Mouse (Mus musculus): ENCODE results near the gene Cyp2u1. TPM values are rescaled to one million over a fixed set of nuclear protein-coding genes. Genes with fewer than 3 reads are reported as not detected.
A peak's percentile ranks its signal among the peaks of the same experiment; 100 is the strongest.

Gene Cyp2u1
- polyA plus RNA-seq, 1 experiment = 10.4 TPM

GRCm38 (mm10) chr3:131336629-131337028 is 33.6 kb upstream of the Cyp2u1 start:
- H3K4me3 ChIP-seq (ENCODE audit: insufficient read depth, low read length) = no peak overlapping the region
- H3K4me1 ChIP-seq (ENCODE audit: control insufficient read depth, insufficient read depth, low read length) = no peaks in the 10 kb centered on the region
- TF ChIP-seq POLR2A (IDR thresholded peaks at IDR 0.05; ENCODE audit: extremely low read depth, insufficient read depth, low read length) = no peak
- TF ChIP-seq CTCF (IDR thresholded peaks at IDR 0.05; ENCODE audit: extremely low read depth, insufficient read depth, low read length) = no peak
- H3K27ac ChIP-seq (ENCODE audit: insufficient read depth, low read length) = no peak overlapping the region

- H3K4me3 ChIP-seq (ENCODE audit: insufficient read depth, low read length) = no peak overlapping the region
- H3K27ac ChIP-seq (ENCODE audit: insufficient read depth, low read length) = no peak overlapping the region
- TF ChIP-seq CTCF (IDR thresholded peaks at IDR 0.05; ENCODE audit: extremely low read depth, insufficient read depth, low read length) (no peak), POLR2A (IDR thresholded peaks at IDR 0.05; ENCODE audit: extremely low read depth, insufficient read depth, low read length) (no peak)
- H3K4me1 ChIP-seq (ENCODE audit: control insufficient read depth, insufficient read depth, low read length) = no peaks in the 10 kb centered on the region
Observed at GRCm38 (mm10) chr3:131335117-131335547, 32.1 kb upstream of the Cyp2u1 start.

GRCm38 (mm10) chr3:131327189-131327588 is 24.2 kb upstream of the Cyp2u1 start:
- H3K4me3 ChIP-seq (ENCODE audit: insufficient read depth, low read length) = no peak overlapping the region
- TF ChIP-seq CTCF (IDR thresholded peaks at IDR 0.05; ENCODE audit: extremely low read depth, insufficient read depth, low read length) = no peak
- no peak overlapping the region for H3K27ac ChIP-seq (ENCODE audit: insufficient read depth, low read length)
- no peaks in the 10 kb centered on the region for H3K4me1 ChIP-seq (ENCODE audit: control insufficient read depth, insufficient read depth, low read length)

- Histone ChIP-seq H3K27ac (ENCODE audit: insufficient read depth, low read length) (no peak overlapping the region), H3K4me1 (ENCODE audit: control insufficient read depth, insufficient read depth, low read length) (no peaks in the 10 kb centered on the region), H3K4me3 (ENCODE audit: insufficient read depth, low read length) (no peak overlapping the region)
- TF ChIP-seq CTCF (IDR thresholded peaks at IDR 0.05; ENCODE audit: extremely low read depth, insufficient read depth, low read length) (no peak), POLR2A (IDR thresholded peaks at IDR 0.05; ENCODE audit: extremely low read depth, insufficient read depth, low read length) (no peak)
Observed at GRCm38 (mm10) chr3:131326637-131327036, 23.6 kb upstream of the Cyp2u1 start.

GRCm38 (mm10) chr3:131322081-131322815 is 19.2 kb upstream of the Cyp2u1 start:
- Histone ChIP-seq H3K27ac (ENCODE audit: insufficient read depth, low read length) (no peak overlapping the region), H3K4me3 (ENCODE audit: insufficient read depth, low read length) (no peak overlapping the region), H3K4me1 (ENCODE audit: control insufficient read depth, insufficient read depth, low read length) (no peaks in the 10 kb centered on the region)
- TF ChIP-seq POLR2A (IDR thresholded peaks at IDR 0.05; ENCODE audit: extremely low read depth, insufficient read depth, low read length) (no peak), CTCF (IDR thresholded peaks at IDR 0.05; ENCODE audit: extremely low read depth, insufficient read depth, low read length) (no peak)

GRCm38 (mm10) chr3:131320184-131320583 is 17.2 kb upstream of the Cyp2u1 start:
- H3K27ac ChIP-seq (ENCODE audit: insufficient read depth, low read length) = no peak overlapping the region
- peak; percentile 86 for TF ChIP-seq CTCF (IDR thresholded peaks at IDR 0.05; ENCODE audit: extremely low read depth, insufficient read depth, low read length)
- no peak for TF ChIP-seq POLR2A (IDR thresholded peaks at IDR 0.05; ENCODE audit: extremely low read depth, insufficient read depth, low read length)

GRCm38 (mm10) chr3:131318211-131318610 is 15.2 kb upstream of the Cyp2u1 start:
- Histone ChIP-seq H3K4me3 (ENCODE audit: insufficient read depth, low read length) (no peak overlapping the region), H3K4me1 (ENCODE audit: control insufficient read depth, insufficient read depth, low read length) (no peaks in the 10 kb centered on the region), H3K27ac (ENCODE audit: insufficient read depth, low read length) (no peak overlapping the region)
- TF ChIP-seq POLR2A (IDR thresholded peaks at IDR 0.05; ENCODE audit: extremely low read depth, insufficient read depth, low read length) = no peak
- TF ChIP-seq CTCF (IDR thresholded peaks at IDR 0.05; ENCODE audit: extremely low read depth, insufficient read depth, low read length) = no peak

More at GRCm38 (mm10) chr3:131320184-131320583, 17.2 kb upstream of the Cyp2u1 start:
- H3K4me1 ChIP-seq (ENCODE audit: control insufficient read depth, insufficient read depth, low read length) = no peaks in the 10 kb centered on the region
- no peak overlapping the region for H3K4me3 ChIP-seq (ENCODE audit: insufficient read depth, low read length)

- TF ChIP-seq CTCF (IDR thresholded peaks at IDR 0.05; ENCODE audit: extremely low read depth, insufficient read depth, low read length) = no peak
- TF ChIP-seq POLR2A (IDR thresholded peaks at IDR 0.05; ENCODE audit: extremely low read depth, insufficient read depth, low read length) = no peak
- Histone ChIP-seq H3K4me3 (ENCODE audit: insufficient read depth, low read length) (no peak overlapping the region), H3K4me1 (ENCODE audit: control insufficient read depth, insufficient read depth, low read length) (no peaks in the 10 kb centered on the region), H3K27ac (ENCODE audit: insufficient read depth, low read length) (no peak overlapping the region)
Observed at GRCm38 (mm10) chr3:131317126-131317525, 14.1 kb upstream of the Cyp2u1 start.

GRCm38 (mm10) chr3:131315957-131316510 is 13.0 kb upstream of the Cyp2u1 start:
- TF ChIP-seq CTCF (IDR thresholded peaks at IDR 0.05; ENCODE audit: extremely low read depth, insufficient read depth, low read length) (no peak), POLR2A (IDR thresholded peaks at IDR 0.05; ENCODE audit: extremely low read depth, insufficient read depth, low read length) (no peak)
- Histone ChIP-seq H3K4me3 (ENCODE audit: insufficient read depth, low read length) (no peak overlapping the region), H3K27ac (ENCODE audit: insufficient read depth, low read length) (no peak overlapping the region), H3K4me1 (ENCODE audit: control insufficient read depth, insufficient read depth, low read length) (no peaks in the 10 kb centered on the region)

GRCm38 (mm10) chr3:131312340-131312739 is 9.3 kb upstream of the Cyp2u1 start:
- TF ChIP-seq POLR2A (IDR thresholded peaks at IDR 0.05; ENCODE audit: extremely low read depth, insufficient read depth, low read length) = no peak
- no peak for TF ChIP-seq CTCF (IDR thresholded peaks at IDR 0.05; ENCODE audit: extremely low read depth, insufficient read depth, low read length)
- Histone ChIP-seq H3K4me1 (ENCODE audit: control insufficient read depth, insufficient read depth, low read length) (no peaks in the 10 kb centered on the region), H3K4me3 (ENCODE audit: insufficient read depth, low read length) (no peak overlapping the region), H3K27ac (ENCODE audit: insufficient read depth, low read length) (no peak overlapping the region)
